8 mouse cellular contexts compared by ENCODE assay signal in the genomic region with DNA sequence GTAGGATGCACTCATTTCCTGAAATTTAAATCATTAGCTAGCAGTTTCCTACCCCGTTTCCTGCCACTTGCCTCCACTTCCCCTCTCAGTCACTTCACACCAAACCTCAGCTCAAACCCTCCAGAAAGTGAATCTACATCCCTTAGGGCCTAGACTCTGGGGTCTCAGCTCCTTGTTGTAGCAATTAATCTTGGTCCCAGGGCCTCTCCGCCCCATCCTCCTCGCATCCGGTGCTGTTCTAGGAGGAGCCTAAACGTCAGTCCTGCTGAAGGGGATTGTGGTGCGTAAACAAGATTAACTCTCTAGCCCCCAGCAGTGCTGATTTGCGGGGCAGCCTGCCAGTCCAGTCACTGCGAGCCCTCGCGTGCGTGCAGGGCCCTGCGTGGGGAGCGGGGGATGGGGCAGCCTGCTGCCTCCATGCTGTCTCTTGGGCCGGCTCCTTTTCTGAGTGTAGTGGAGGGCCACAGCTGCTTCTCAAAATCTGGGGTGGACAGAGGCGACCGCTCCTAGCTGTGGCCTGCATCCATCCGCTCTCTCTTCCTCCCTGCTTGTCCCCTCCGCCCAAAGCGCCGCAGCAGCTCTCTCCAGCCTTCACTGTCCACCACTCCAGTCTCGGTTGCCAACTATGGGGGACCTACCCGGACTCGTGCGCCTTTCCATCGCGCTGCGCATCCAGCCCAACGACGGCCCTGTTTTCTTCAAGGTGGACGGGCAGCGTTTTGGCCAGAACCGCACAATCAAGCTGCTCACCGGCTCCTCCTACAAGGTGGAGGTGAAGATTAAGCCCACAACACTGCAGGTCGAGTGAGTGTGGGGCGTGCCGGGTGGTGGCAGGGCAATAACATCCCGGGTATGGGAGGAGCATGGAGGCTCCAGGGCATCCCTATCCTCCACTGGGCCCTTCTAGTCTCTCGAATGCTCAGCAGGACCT. TPM values are rescaled to one million over a fixed set of nuclear protein-coding genes. Genes with fewer than 3 reads are reported as not detected.
DNase-seq lines count a peak whose midpoint lies in the region; ATAC-seq lines count a peak whose summit lies in the region.

A gene (plus strand): TSS at position 42 of the 931 bp plus-strand sequence.
A gene (minus strand): TSS at position 837 of the 931 bp plus-strand sequence.

- H3K4me2 ChIP-seq in heart, embryonic 13.5 days = peak within 1 kb of the TSS; percentile 88
- peak within 1 kb of the TSS; percentile 60 for H3K4me2 ChIP-seq in kidney, embryonic 16.5 days (replicated peaks; ENCODE audit: low read depth, low read length)
- H3K4me2 ChIP-seq in limb, embryonic 15.5 days = peak within 1 kb of the TSS; percentile 64
- peak within 1 kb of the TSS; percentile 57 for H3K4me2 ChIP-seq in midbrain, embryonic 15.5 days

- peaks cover 2% of the 10 kb centered on the region; the same call in 1 of the 2 replicates for H3K36me3 ChIP-seq in heart, embryonic 13.5 days
- H3K36me3 ChIP-seq in kidney, embryonic 16.5 days (ENCODE audit: insufficient read depth, low read length) = no peaks in the 10 kb centered on the region
- H3K36me3 ChIP-seq in limb, embryonic 15.5 days = no peaks in the 10 kb centered on the region
- H3K36me3 ChIP-seq in midbrain, embryonic 15.5 days (replicated peaks) = peaks cover 3% of the 10 kb centered on the region; the same call in 1 of the 2 replicates

- H3K9ac ChIP-seq in heart, embryonic 13.5 days = peak within 1 kb of the TSS; percentile 83
- H3K9ac ChIP-seq in kidney, embryonic 16.5 days (replicated peaks; ENCODE audit: low read length) = peak within 1 kb of the TSS; percentile 64
- H3K9ac ChIP-seq in limb, embryonic 15.5 days = peak within 1 kb of the TSS; percentile 43
- H3K9ac ChIP-seq in midbrain, embryonic 15.5 days = peak within 1 kb of the TSS; percentile 95

- H3K9me3 ChIP-seq in heart, embryonic 13.5 days = no peaks in the 10 kb centered on the region
- no peaks in the 10 kb centered on the region for H3K9me3 ChIP-seq in kidney, embryonic 16.5 days (ENCODE audit: low read length)
- no peaks in the 10 kb centered on the region for H3K9me3 ChIP-seq in limb, embryonic 15.5 days
- no peaks in the 10 kb centered on the region for H3K9me3 ChIP-seq in midbrain, embryonic 15.5 days

- peak; percentile 26 for DNase-seq in 3T3-L1 (ENCODE audit: low read depth, low spot score)
- DNase-seq in brain, adult 2 months (ENCODE audit: low read depth, low spot score) = peak; percentile 95
- DNase-seq in spleen, adult 12 weeks (ENCODE audit: low spot score) = peak; percentile 7

- 1% methylated on average over 38 of the region's 38 CpGs for WGBS in heart, embryonic 13.5 days
- WGBS in kidney, embryonic 16.5 days = 1% methylated on average over 37 of the region's 38 CpGs
- WGBS in limb, embryonic 15.5 days = under 1% methylated on average over 38 of the region's 38 CpGs
- under 1% methylated on average over 38 of the region's 38 CpGs for WGBS in midbrain, embryonic 15.5 days

- peaks cover 12% of the 10 kb centered on the region for H3K4me1 ChIP-seq in heart, embryonic 13.5 days
- H3K4me1 ChIP-seq in kidney, embryonic 16.5 days (ENCODE audit: insufficient read depth, low read length) = peaks cover 15% of the 10 kb centered on the region
- H3K4me1 ChIP-seq in limb, embryonic 15.5 days = peaks cover 17% of the 10 kb centered on the region; the same call in 1 of the 2 replicates
- peaks cover 25% of the 10 kb centered on the region for H3K4me1 ChIP-seq in midbrain, embryonic 15.5 days

- peak within 1 kb of the TSS; percentile 65 for H3K4me3 ChIP-seq in heart, embryonic 13.5 days
- H3K4me3 ChIP-seq in kidney, embryonic 16.5 days (ENCODE audit: low read length) = peak within 1 kb of the TSS; percentile 55
- H3K4me3 ChIP-seq in limb, embryonic 15.5 days = peak within 1 kb of the TSS; percentile 47
- H3K4me3 ChIP-seq in midbrain, embryonic 15.5 days = peak within 1 kb of the TSS; percentile 80

- H3K27me3 ChIP-seq in heart, embryonic 13.5 days (replicated peaks) = no peaks in the 10 kb centered on the region
- H3K27me3 ChIP-seq in kidney, embryonic 16.5 days (ENCODE audit: insufficient read depth, low read length) = no peaks in the 10 kb centered on the region
- no peaks in the 10 kb centered on the region for H3K27me3 ChIP-seq in limb, embryonic 15.5 days
- H3K27me3 ChIP-seq in midbrain, embryonic 15.5 days (replicated peaks) = no peaks in the 10 kb centered on the region

- peak within 1 kb of the TSS; percentile 68 for H3K27ac ChIP-seq in heart, embryonic 13.5 days (replicated peaks)
- peak within 1 kb of the TSS; percentile 86 for H3K27ac ChIP-seq in kidney, embryonic 16.5 days (ENCODE audit: low read length)
- no peak within 1 kb of the TSS for H3K27ac ChIP-seq in limb, embryonic 15.5 days
- peak within 1 kb of the TSS; percentile 96 for H3K27ac ChIP-seq in midbrain, embryonic 15.5 days

- 0 out of 2 replicates have a peak, but pooled peaks have one; percentile 42 for ATAC-seq in erythroid progenitor cell, adult 5-6 weeks (replicated peaks; ENCODE audit: low FRiP score, poor library complexity, severe bottlenecking)
- peak; percentile 25; the same call in 1 of the 2 replicates for ATAC-seq in heart, embryonic 13.5 days (ENCODE audit: extremely low read depth, insufficient number of reproducible peaks, low FRiP score, low TSS enrichment)
- ATAC-seq in kidney, embryonic 16.5 days (ENCODE audit: low FRiP score, low TSS enrichment) = peak; percentile 96
- peak; percentile 80 for ATAC-seq in limb, embryonic 15.5 days (ENCODE audit: insufficient number of reproducible peaks, low FRiP score, low TSS enrichment, low read depth)
- ATAC-seq in midbrain, embryonic 15.5 days (replicated peaks) = peak; percentile 98

RNA-seq across cellular contexts. Expression of the first gene that starts in this region (rescaled TPM):
- total RNA-seq in erythroid progenitor cell, adult 5-6 weeks (2015; ENCODE audit: low replicate concordance) = 4.6 TPM in 1 of 2 replicates, not detected in the other
- total RNA-seq in erythroid progenitor cell, adult 5-6 weeks (2017; ENCODE audit: low replicate concordance) = 0.23 TPM in 1 of 2 replicates, not detected in the other
- polyA plus RNA-seq in heart, embryonic 13.5 days (2015; fragmentation: Nextera tagmentation; extraction: Ambion mirVana) = 11.1 and 13.0 TPM in 2 replicates
- 31.4 and 32.4 TPM in 2 replicates for polyA plus RNA-seq in kidney, embryonic 16.5 days (2015; fragmentation: Nextera tagmentation; extraction: Ambion mirVana)
- 20.8 and 22.0 TPM in 2 replicates for polyA plus RNA-seq in limb, embryonic 15.5 days (2015; fragmentation: Nextera tagmentation; extraction: Ambion mirVana)
- polyA plus RNA-seq in midbrain, embryonic 15.5 days (2015; fragmentation: Nextera tagmentation; extraction: Ambion mirVana) = 162 and 170 TPM in 2 replicates

RNA-seq across cellular contexts. Expression of the second gene that starts in this region (rescaled TPM):
- 13.7 and 31.0 TPM in 2 replicates for total RNA-seq in erythroid progenitor cell, adult 5-6 weeks (2015; ENCODE audit: low replicate concordance)
- total RNA-seq in erythroid progenitor cell, adult 5-6 weeks (2017; ENCODE audit: low replicate concordance) = 15.9 and 16.0 TPM in 2 replicates
- polyA plus RNA-seq in heart, embryonic 13.5 days (2015; fragmentation: Nextera tagmentation; extraction: Ambion mirVana) = 3.9 and 4.2 TPM in 2 replicates
- polyA plus RNA-seq in kidney, embryonic 16.5 days (2015; fragmentation: Nextera tagmentation; extraction: Ambion mirVana) = 1.6 TPM in 2 replicates
- polyA plus RNA-seq in limb, embryonic 15.5 days (2015; fragmentation: Nextera tagmentation; extraction: Ambion mirVana) = 3.4 and 3.9 TPM in 2 replicates
- polyA plus RNA-seq in midbrain, embryonic 15.5 days (2015; fragmentation: Nextera tagmentation; extraction: Ambion mirVana) = 4.0 and 4.1 TPM in 2 replicates

Comparison
In these comparisons a context has a peak if more than half of its experiments do, and no peak if none do; other contexts are left out.
1. DNase-seq: peak in every context shown above with its lines; median percentile 95 in brain, adult 2 months; 26 in 3T3-L1; 7 in spleen, adult 12 weeks.
2. ATAC-seq: peak in every context shown above with its lines; median percentile 98 in midbrain, embryonic 15.5 days; 96 in kidney, embryonic 16.5 days; 80 in limb, embryonic 15.5 days; 42 in erythroid progenitor cell, adult 5-6 weeks; 25 in heart, embryonic 13.5 days.
3. H3K9ac ChIP-seq: peak in every context shown above with its lines; median percentile 95 in midbrain, embryonic 15.5 days; 83 in heart, embryonic 13.5 days; 64 in kidney, embryonic 16.5 days; 43 in limb, embryonic 15.5 days.